Mouse (Mus musculus): ENCODE measurements at regions not wholly inside any gene's neighbourhood (a gene's known extent, or its start where the extent isn't known, plus 50 kb on each side); places are given as distances from the start of the nearest gene placed in this dataset.

GRCm38 (mm10) chr8:90463708-90464107 is 115.6 kb upstream of the Tox3 start:
- no peaks in the 10 kb centered on the region for H3K36me3 ChIP-seq
- no peaks in the 10 kb centered on the region for H3K27me3 ChIP-seq (replicated peaks)
- no peak overlapping the region for H3K4me2 ChIP-seq
- no peak overlapping the region for H3K4me3 ChIP-seq
- H3K9ac ChIP-seq, result no peak overlapping the region
- no peaks in the 10 kb centered on the region for H3K9me3 ChIP-seq
- H3K4me1 ChIP-seq, result no peaks in the 10 kb centered on the region
- no peak overlapping the region for H3K27ac ChIP-seq (replicated peaks)
- WGBS, result 30% methylated on average over 1 of the region's 1 CpGs
- ATAC-seq (ENCODE audit: extremely low read depth, insufficient number of reproducible peaks, low FRiP score, low TSS enrichment), result no peak

GRCm38 (mm10) chr8:90455321-90455720 is 107.2 kb upstream of the Tox3 start:
- no peaks in the 10 kb centered on the region for H3K27me3 ChIP-seq (replicated peaks)
- no peak overlapping the region for H3K4me3 ChIP-seq
- H3K9me3 ChIP-seq, result no peaks in the 10 kb centered on the region
- no peak overlapping the region for H3K4me2 ChIP-seq
- WGBS, result 79% methylated on average over 2 of the region's 2 CpGs
- H3K27ac ChIP-seq (replicated peaks), result no peak overlapping the region
- H3K9ac ChIP-seq, result no peak overlapping the region
- H3K36me3 ChIP-seq, result no peaks in the 10 kb centered on the region
- H3K4me1 ChIP-seq, result no peaks in the 10 kb centered on the region
- no peak for ATAC-seq (ENCODE audit: extremely low read depth, insufficient number of reproducible peaks, low FRiP score, low TSS enrichment)

GRCm38 (mm10) chr8:90454130-90454529 is 106.0 kb upstream of the Tox3 start:
- H3K4me3 ChIP-seq, result no peak overlapping the region
- 73% methylated on average over 5 of the region's 5 CpGs for WGBS
- no peak overlapping the region for H3K9ac ChIP-seq
- no peak for ATAC-seq (ENCODE audit: extremely low read depth, insufficient number of reproducible peaks, low FRiP score, low TSS enrichment)
- H3K27ac ChIP-seq (replicated peaks), result no peak overlapping the region
- H3K4me2 ChIP-seq, result no peak overlapping the region
- no peaks in the 10 kb centered on the region for H3K4me1 ChIP-seq
- H3K36me3 ChIP-seq, result no peaks in the 10 kb centered on the region
- H3K27me3 ChIP-seq (replicated peaks), result no peaks in the 10 kb centered on the region
- no peaks in the 10 kb centered on the region for H3K9me3 ChIP-seq

GRCm38 (mm10) chr8:90441058-90441851 is 93.1 kb upstream of the Tox3 start:
- Histone ChIP-seq H3K9ac (no peak overlapping the region), H3K4me1 (peaks cover 11% of the 10 kb centered on the region), H3K27me3 (replicated peaks) (no peaks in the 10 kb centered on the region), H3K4me3 (no peak overlapping the region), H3K36me3 (no peaks in the 10 kb centered on the region), H3K4me2 (no peak overlapping the region), H3K9me3 (no peaks in the 10 kb centered on the region), H3K27ac (replicated peaks) (peak overlapping the region; percentile 48; the same call in 1 of the 2 replicates)
- no peak for ATAC-seq (ENCODE audit: extremely low read depth, insufficient number of reproducible peaks, low FRiP score, low TSS enrichment)
- 68% methylated on average over 9 of the region's 9 CpGs for WGBS

DNA sequence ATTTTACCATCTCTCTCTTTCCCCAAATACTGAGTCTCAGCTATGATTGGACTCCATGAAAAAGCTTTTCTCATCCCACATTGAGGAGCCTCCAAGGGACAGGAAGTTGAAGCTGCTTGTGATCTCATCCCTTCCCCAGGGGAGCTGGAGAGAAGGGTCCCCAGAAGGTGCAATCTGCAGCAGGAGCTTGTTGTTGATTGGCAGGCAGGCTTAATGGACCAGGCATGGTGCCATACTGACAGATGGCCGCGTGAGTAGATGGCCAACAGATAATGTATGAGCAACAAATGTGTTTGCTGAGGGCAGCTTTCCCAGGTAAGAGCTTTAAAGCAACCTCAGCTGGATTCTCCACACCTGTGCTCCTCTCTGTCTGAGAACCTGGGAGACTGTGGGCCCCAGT is 65.9 kb upstream of the Tox3 start:
- no peak for ATAC-seq (ENCODE audit: extremely low read depth, insufficient number of reproducible peaks, low FRiP score, low TSS enrichment)
- Histone ChIP-seq H3K36me3 (no peaks in the 10 kb centered on the region), H3K27me3 (replicated peaks) (no peaks in the 10 kb centered on the region), H3K27ac (replicated peaks) (no peak overlapping the region), H3K9me3 (no peaks in the 10 kb centered on the region), H3K4me3 (no peak overlapping the region), H3K4me1 (no peaks in the 10 kb centered on the region), H3K4me2 (no peak overlapping the region), H3K9ac (no peak overlapping the region)
- 77% methylated on average over 2 of the region's 2 CpGs for WGBS

Data from heart, embryonic 13.5 days (tissue).